Mouse (Mus musculus) cortical plate, adult 2 months (tissue): ENCODE data around the gene Fyttd1.

Source experiments
- CTCF ChIP-seq: fragments of 200-500 bp; IDR thresholded peaks from 2 replicates; pipeline ENCODE4 v1.5.1; 2011; ENCODE audit warnings: mild to moderate bottlenecking, control low read depth, low read length; ENCODE audit not compliant: insufficient read depth; ENCODE audit errors: extremely low read depth
- POLR2A ChIP-seq: fragments of 200-500 bp; IDR thresholded peaks from 2 replicates; pipeline ENCODE4 v1.6.1; 2011; ENCODE audit warnings: mild to moderate bottlenecking, low read length, control low read depth; ENCODE audit not compliant: insufficient read depth; ENCODE audit errors: extremely low read depth

DNA sequence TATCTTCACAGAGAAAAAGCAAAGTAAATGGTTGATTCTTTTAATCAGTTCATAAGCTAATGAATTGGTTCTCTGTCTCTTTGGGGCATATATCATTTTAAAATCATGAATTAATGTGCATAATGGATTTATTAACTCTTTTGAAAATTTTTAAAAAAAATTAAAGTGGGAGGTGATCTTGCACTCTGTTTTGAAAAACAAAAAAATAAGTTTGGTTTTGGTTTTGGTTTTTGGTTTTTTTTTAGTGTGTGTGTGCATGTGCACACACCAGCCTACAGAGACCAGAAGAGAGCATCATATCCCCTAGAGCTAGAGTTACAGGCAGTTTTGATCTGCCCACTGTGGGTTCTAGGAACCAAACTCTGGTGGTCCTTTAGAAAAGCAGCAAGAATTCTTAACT is 72.0 kb downstream of the Fyttd1 start:
- TF ChIP-seq CTCF: no peak
- TF ChIP-seq POLR2A: no peak
